Mouse (Mus musculus): Measurements from ENCODE around the gene Fdx1l.

The Fdx1l gene

GRCm38 (mm10) chr9:21027774-21028290 is 45.6 kb downstream of the Fdx1l start:
- DNase-seq (ENCODE audit: low read depth) = no peak

- no peak for DNase-seq (ENCODE audit: low read depth)
These were observed 46.6 kb downstream of the Fdx1l start for GRCm38 (mm10) chr9:21026849-21027248.

- no peak for DNase-seq (ENCODE audit: low read depth)
These were observed 48.1 kb downstream of the Fdx1l start for GRCm38 (mm10) chr9:21025258-21025810.

DNA sequence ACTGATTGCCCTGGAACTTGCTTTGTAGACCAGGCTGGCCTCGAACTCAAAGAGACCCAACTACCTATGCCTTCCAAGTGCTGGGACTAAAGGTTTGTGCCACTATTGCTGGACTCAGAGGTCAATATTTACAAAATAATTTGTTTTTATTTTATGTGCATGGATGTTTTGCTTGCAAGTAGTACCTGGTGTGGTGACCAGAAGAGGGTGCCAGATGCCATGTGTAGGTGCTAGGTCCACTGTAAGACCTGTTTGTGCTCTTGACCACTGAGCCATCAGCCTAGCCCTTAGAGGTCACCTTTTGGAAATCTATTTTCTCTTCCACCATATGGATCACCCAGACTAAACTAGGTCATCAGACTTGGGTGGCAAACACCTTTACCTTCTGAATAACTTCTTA is 50.7 kb downstream of the Fdx1l start:
- DNase-seq (ENCODE audit: low read depth) = no peak

DNA sequence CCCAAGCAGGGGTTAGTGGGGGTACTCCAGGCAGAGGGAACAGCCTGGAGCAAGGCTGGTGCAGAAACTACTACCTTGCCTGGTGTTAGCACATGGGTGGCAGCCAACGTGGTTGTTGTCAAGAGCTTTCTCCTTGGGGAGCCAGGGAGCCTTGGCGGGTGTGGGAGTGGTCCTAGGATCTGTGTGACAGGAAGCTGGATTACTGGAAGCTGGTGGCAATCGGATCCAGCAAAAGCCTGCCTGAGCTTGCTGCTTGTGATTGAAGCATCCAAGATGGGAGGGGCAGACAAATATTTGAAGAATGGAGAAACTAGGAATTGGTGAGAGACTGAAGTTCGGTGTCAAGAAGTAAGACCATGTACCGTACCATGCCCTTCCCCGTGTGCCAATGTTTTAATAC is 51.1 kb downstream of the Fdx1l start:
- DNase-seq (ENCODE audit: low read depth) = no peak

DNA sequence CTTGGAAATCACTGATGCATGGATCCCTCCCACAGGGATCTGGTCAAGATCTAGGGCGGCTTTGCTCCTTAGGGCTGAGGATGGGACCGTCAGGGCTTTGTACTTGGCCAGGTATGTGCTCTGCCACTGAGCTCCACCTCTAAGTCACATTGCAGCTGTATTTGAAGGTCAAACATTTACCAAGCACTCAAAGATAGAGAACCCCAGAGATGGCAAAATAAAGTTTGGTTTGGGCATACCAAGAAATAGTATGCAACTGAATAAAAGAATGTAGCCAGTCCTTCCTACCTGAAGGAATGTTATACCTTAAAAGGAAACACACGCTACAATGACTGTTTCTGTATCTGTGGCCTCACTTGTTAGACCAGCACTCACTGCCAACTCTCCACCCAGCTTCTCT is 52.1 kb downstream of the Fdx1l start:
- no peak for DNase-seq (ENCODE audit: low read depth)

- no peak for DNase-seq (ENCODE audit: low read depth)
These were observed 54.8 kb downstream of the Fdx1l start for GRCm38 (mm10) chr9:21018600-21018999.

Data from naive thymus-derived CD4-positive, alpha-beta T cell, adult 2 months (primary cell).